Mouse (Mus musculus) liver, embryonic 13.5 days (tissue): ENCODE measurements around the gene Gm38392. TPM values are rescaled to one million over a fixed set of nuclear protein-coding genes. Genes with fewer than 3 reads are reported as not detected.
A peak's percentile ranks its signal among the peaks of the same experiment; 100 is the strongest.

Experiments used
- ATAC-seq: fragments of 200-750 bp; cut with Nextera tagmentation; 2 replicates; pipeline ENCODE4 v1.8.0; 2017; ENCODE audit warnings: low read depth, mild to moderate bottlenecking, moderate number of reproducible peaks, moderate library complexity
- DNase-seq: peaks from one replicate; pipeline ENCODE4 v3.0.0; 2022
- H3K27ac ChIP-seq: fragments of 300-500 bp; sonication (generic); 2 replicates; pipeline ENCODE4 v1.5.1; 2015; ENCODE audit warnings: moderate library complexity, mild to moderate bottlenecking, inconsistent platforms
- H3K27me3 ChIP-seq: fragments of 300-500 bp; sonication (generic); 2 replicates; pipeline ENCODE4 v1.6.1; 2015; ENCODE audit warnings: mild to moderate bottlenecking, inconsistent platforms
- H3K36me3 ChIP-seq: fragments of 300-500 bp; sonication (generic); 2 replicates; pipeline ENCODE4 v1.6.1; 2015; ENCODE audit warnings: mild to moderate bottlenecking, inconsistent platforms
- H3K4me1 ChIP-seq: fragments of 300-500 bp; sonication (generic); replicated peaks from 2 replicates; pipeline ENCODE4 v1.6.1; 2015; ENCODE audit warnings: inconsistent platforms
- H3K4me2 ChIP-seq: fragments of 300-500 bp; sonication (generic); 2 replicates; pipeline ENCODE4 v1.6.1; 2015; ENCODE audit warnings: inconsistent platforms, mild to moderate bottlenecking, moderate library complexity
- H3K4me3 ChIP-seq: fragments of 300-500 bp; sonication (generic); replicated peaks from 2 replicates; pipeline ENCODE4 v1.5.1; 2015; ENCODE audit warnings: mild to moderate bottlenecking, inconsistent platforms
- H3K9ac ChIP-seq: fragments of 300-500 bp; sonication (generic); 2 replicates; pipeline ENCODE4 v1.6.1; 2015; ENCODE audit warnings: mild to moderate bottlenecking, inconsistent platforms
- H3K9me3 ChIP-seq: fragments of 300-500 bp; sonication (generic); replicated peaks from 2 replicates; pipeline ENCODE4 v1.6.1; 2016; ENCODE audit warnings: inconsistent platforms
- WGBS: fragments of 180-500 bp; shearing (Covaris S2); methylation state at CpG from one replicate; pipeline ENCODE4 v1.1.7; 2015; ENCODE audit not compliant: insufficient replicate concordance; 5-methylcytosine and 5-hydroxymethylcytosine counted together
- polyA plus RNA-seq: library from polyadenylated mRNA; unstranded; fragments of >200 nt; fragmentation: Nextera tagmentation; extraction: Ambion mirVana; gene quantifications from 2 replicates; pipeline ENCODE4 v1.2.1, GENCODE M21; 2015

The Gm38392 gene
- 1.3 TPM in 1 of 2 replicates, not detected in the other for polyA plus RNA-seq

GRCm38 (mm10) chr3:88287110-88287509, at the start of gene Gm38392:
Gm38392 (minus strand) TSS chr3:88287210.
- no peak for DNase-seq
- no peaks in the 10 kb centered on the region for H3K4me1 ChIP-seq
- ATAC-seq = no peak
- 0 out of 2 replicates have a peak, but pooled peaks cover 2% of the 10 kb centered on the region for H3K36me3 ChIP-seq
- H3K27ac ChIP-seq = no peak within 1 kb of the TSS
- no peak within 1 kb of the TSS for H3K9ac ChIP-seq
- no peaks in the 10 kb centered on the region for H3K27me3 ChIP-seq
- H3K4me2 ChIP-seq = no peak within 1 kb of the TSS
- H3K9me3 ChIP-seq = no peaks in the 10 kb centered on the region
- 91% methylated on average over 4 of the region's 4 CpGs for WGBS
- no peak within 1 kb of the TSS for H3K4me3 ChIP-seq

GRCm38 (mm10) chr3:88336058-88337013, 49.3 kb upstream of the Gm38392 start, which contains the start of the genes Tmem79 and Smg5:
Tmem79 (minus strand) TSS chr3:88336148.
Smg5 (plus strand) TSS chr3:88336260.
- Histone ChIP-seq H3K4me3 (peak within 1 kb of the TSS; percentile 77), H3K27me3 (no peaks in the 10 kb centered on the region), H3K36me3 (peaks cover 6% of the 10 kb centered on the region), H3K4me1 (peaks cover 63% of the 10 kb centered on the region), H3K9me3 (no peaks in the 10 kb centered on the region), H3K27ac (peak within 1 kb of the TSS; percentile 97), H3K4me2 (peak within 1 kb of the TSS; percentile 81), H3K9ac (peak within 1 kb of the TSS; percentile 90)
- ATAC-seq = peak; percentile 84
- WGBS = 2% methylated on average over 52 of the region's 66 CpGs
- peak; percentile 96 for DNase-seq

- peaks cover 55% of the 10 kb centered on the region for H3K4me1 ChIP-seq
- H3K27ac ChIP-seq = peak overlapping the region; percentile 97
- H3K36me3 ChIP-seq = peaks cover 1% of the 10 kb centered on the region
- DNase-seq (no peak), ATAC-seq (peak; percentile 30)
- peak overlapping the region; percentile 77 for H3K4me3 ChIP-seq
- H3K27me3 ChIP-seq = no peaks in the 10 kb centered on the region
- peak overlapping the region; percentile 90 for H3K9ac ChIP-seq
- no peaks in the 10 kb centered on the region for H3K9me3 ChIP-seq
- under 1% methylated on average over 27 of the region's 27 CpGs for WGBS
- peak overlapping the region; percentile 81 for H3K4me2 ChIP-seq
Measured at GRCm38 (mm10) chr3:88335436-88336053, 48.5 kb upstream of the Gm38392 start.

GRCm38 (mm10) chr3:88334902-88335435, 48.0 kb upstream of the Gm38392 start:
- peaks cover 52% of the 10 kb centered on the region for H3K4me1 ChIP-seq
- H3K36me3 ChIP-seq = no peaks in the 10 kb centered on the region
- H3K4me2 ChIP-seq = peak overlapping the region; percentile 81
- no peak for DNase-seq
- no peaks in the 10 kb centered on the region for H3K9me3 ChIP-seq
- H3K9ac ChIP-seq = peak overlapping the region; percentile 90
- ATAC-seq = no peak
- WGBS = 17% methylated on average over 3 of the region's 3 CpGs
- peak overlapping the region; percentile 97 for H3K27ac ChIP-seq
- H3K27me3 ChIP-seq = no peaks in the 10 kb centered on the region
- H3K4me3 ChIP-seq = peak overlapping the region; percentile 77

- peak; percentile 46 for DNase-seq
- 0 out of 2 replicates have a peak, but pooled peaks have one; percentile 16 for ATAC-seq
- no peaks in the 10 kb centered on the region for H3K9me3 ChIP-seq
Measured at GRCm38 (mm10) chr3:88334029-88334658, 47.1 kb upstream of the Gm38392 start.

GRCm38 (mm10) chr3:88331282-88331681, 44.3 kb upstream of the Gm38392 start:
- no peak for ATAC-seq
- peaks cover 26% of the 10 kb centered on the region for H3K4me1 ChIP-seq
- H3K4me3 ChIP-seq = no peak overlapping the region
- no peak overlapping the region for H3K27ac ChIP-seq
- H3K4me2 ChIP-seq = no peak overlapping the region
- DNase-seq = peak; percentile 56
- peaks cover 28% of the 10 kb centered on the region for H3K36me3 ChIP-seq
- 11% methylated on average over 2 of the region's 2 CpGs for WGBS
- no peaks in the 10 kb centered on the region for H3K27me3 ChIP-seq
- no peaks in the 10 kb centered on the region for H3K9me3 ChIP-seq
- no peak overlapping the region for H3K9ac ChIP-seq

More at GRCm38 (mm10) chr3:88334029-88334658, 47.1 kb upstream of the Gm38392 start:
- peak overlapping the region; percentile 90 for H3K9ac ChIP-seq
- 49% methylated on average over 12 of the region's 12 CpGs for WGBS
- H3K36me3 ChIP-seq = peaks cover 6% of the 10 kb centered on the region
- H3K27me3 ChIP-seq = no peaks in the 10 kb centered on the region
- peak overlapping the region; percentile 97 for H3K27ac ChIP-seq
- H3K4me1 ChIP-seq = peaks cover 45% of the 10 kb centered on the region
- H3K4me2 ChIP-seq = peak overlapping the region; percentile 81
- peak overlapping the region; percentile 77 for H3K4me3 ChIP-seq

- DNase-seq (no peak), ATAC-seq (no peak)
- Histone ChIP-seq H3K4me2 (no peak overlapping the region), H3K27ac (no peak overlapping the region), H3K9me3 (no peaks in the 10 kb centered on the region), H3K27me3 (no peaks in the 10 kb centered on the region), H3K4me3 (no peak overlapping the region), H3K36me3 (peaks cover 29% of the 10 kb centered on the region), H3K4me1 (peaks cover 28% of the 10 kb centered on the region), H3K9ac (no peak overlapping the region)
- 61% methylated on average over 5 of the region's 5 CpGs for WGBS
Measured at GRCm38 (mm10) chr3:88328956-88329355, 41.9 kb upstream of the Gm38392 start.

- H3K4me1 ChIP-seq = peaks cover 20% of the 10 kb centered on the region
- peak within 1 kb of the TSS; percentile 89 for H3K4me2 ChIP-seq
- ATAC-seq (peak; percentile 82), DNase-seq (peak; percentile 41)
- peaks cover 60% of the 10 kb centered on the region for H3K36me3 ChIP-seq
- H3K4me3 ChIP-seq = peak within 1 kb of the TSS; percentile 79
- peak within 1 kb of the TSS; percentile 67 for H3K27ac ChIP-seq
- no peaks in the 10 kb centered on the region for H3K27me3 ChIP-seq
- no peaks in the 10 kb centered on the region for H3K9me3 ChIP-seq
- peak within 1 kb of the TSS; percentile 83 for H3K9ac ChIP-seq
- WGBS = under 1% methylated on average over 10 of the region's 10 CpGs
Measured at GRCm38 (mm10) chr3:88324951-88325405, 38.0 kb upstream of the Gm38392 start, which contains the start of gene Glmp. Glmp (plus strand) TSS chr3:88325023.

- WGBS = 29% methylated on average over 1 of the region's 1 CpGs
- ATAC-seq (no peak), DNase-seq (no peak)
- Histone ChIP-seq H3K9me3 (no peaks in the 10 kb centered on the region), H3K4me1 (peaks cover 31% of the 10 kb centered on the region), H3K27me3 (no peaks in the 10 kb centered on the region), H3K36me3 (peaks cover 48% of the 10 kb centered on the region), H3K4me3 (peak overlapping the region; percentile 89; the same call in 1 of the 2 replicates), H3K9ac (0 out of 2 replicates have a peak overlapping the region, but pooled peaks have one; percentile 14), H3K27ac (no peak overlapping the region), H3K4me2 (peak overlapping the region; percentile 82)
Measured at GRCm38 (mm10) chr3:88299172-88299571, 12.2 kb upstream of the Gm38392 start.

- ATAC-seq = no peak
- H3K4me1 ChIP-seq = peaks cover 31% of the 10 kb centered on the region
- WGBS = under 1% methylated on average over 30 of the region's 30 CpGs
Measured at GRCm38 (mm10) chr3:88297321-88297851, 10.4 kb upstream of the Gm38392 start.

More at GRCm38 (mm10) chr3:88297321-88297851, 10.4 kb upstream of the Gm38392 start:
- peak overlapping the region; percentile 93 for H3K27ac ChIP-seq
- H3K9ac ChIP-seq = peak overlapping the region; percentile 90
- DNase-seq = no peak
- peaks cover 36% of the 10 kb centered on the region for H3K36me3 ChIP-seq
- peak overlapping the region; percentile 89 for H3K4me3 ChIP-seq
- no peaks in the 10 kb centered on the region for H3K9me3 ChIP-seq
- peak overlapping the region; percentile 82 for H3K4me2 ChIP-seq
- H3K27me3 ChIP-seq = no peaks in the 10 kb centered on the region
